Mouse (Mus musculus): ENCODE measurements around the gene Lhpp. TPM values are rescaled to one million over a fixed set of nuclear protein-coding genes. Genes with fewer than 3 reads are reported as not detected.

Lhpp gene
- polyA plus RNA-seq, 1 experiment from 2014 or later, result 23.6 TPM

GRCm38 (mm10) chr7:132682901-132683300 is 72.5 kb downstream of the Lhpp start:
- ATAC-seq (ENCODE audit: insufficient number of reproducible peaks, low FRiP score), result no peak
- WGBS, result 70% methylated on average over 3 of the region's 3 CpGs
- peaks cover 26% of the 10 kb centered on the region for H3K4me1 ChIP-seq (replicated peaks)
- no peaks in the 10 kb centered on the region for H3K9me3 ChIP-seq (replicated peaks)
- no peak overlapping the region for H3K4me2 ChIP-seq
- H3K27ac ChIP-seq (ENCODE audit: poor library complexity, severe bottlenecking), result no peak overlapping the region
- H3K4me3 ChIP-seq, result no peak overlapping the region
- H3K27me3 ChIP-seq (replicated peaks), result no peaks in the 10 kb centered on the region
- no peaks in the 10 kb centered on the region for H3K36me3 ChIP-seq
- H3K9ac ChIP-seq, result no peak overlapping the region

- H3K4me1 ChIP-seq (replicated peaks), result peaks cover 36% of the 10 kb centered on the region
- ATAC-seq (ENCODE audit: insufficient number of reproducible peaks, low FRiP score), result no peak
- H3K9ac ChIP-seq, result no peak overlapping the region
- no peaks in the 10 kb centered on the region for H3K9me3 ChIP-seq (replicated peaks)
- no peak overlapping the region for H3K4me3 ChIP-seq
- 80% methylated on average over 4 of the region's 4 CpGs for WGBS
- H3K36me3 ChIP-seq, result no peaks in the 10 kb centered on the region
- H3K27me3 ChIP-seq (replicated peaks), result no peaks in the 10 kb centered on the region
- no peak overlapping the region for H3K4me2 ChIP-seq
- H3K27ac ChIP-seq (ENCODE audit: poor library complexity, severe bottlenecking), result no peak overlapping the region
These were observed 73.5 kb downstream of the Lhpp start for GRCm38 (mm10) chr7:132683923-132684322.

- 70% methylated on average over 3 of the region's 3 CpGs for WGBS
- no peak overlapping the region for H3K9ac ChIP-seq
- no peak overlapping the region for H3K27ac ChIP-seq (ENCODE audit: poor library complexity, severe bottlenecking)
- H3K36me3 ChIP-seq, result no peaks in the 10 kb centered on the region
- ATAC-seq (ENCODE audit: insufficient number of reproducible peaks, low FRiP score), result 0 out of 2 replicates have a peak, but pooled peaks have one; percentile 26
- no peaks in the 10 kb centered on the region for H3K27me3 ChIP-seq (replicated peaks)
- no peaks in the 10 kb centered on the region for H3K9me3 ChIP-seq (replicated peaks)
- H3K4me2 ChIP-seq, result no peak overlapping the region
- H3K4me3 ChIP-seq, result no peak overlapping the region
- peaks cover 46% of the 10 kb centered on the region for H3K4me1 ChIP-seq (replicated peaks)
These were observed 76.1 kb downstream of the Lhpp start for GRCm38 (mm10) chr7:132686515-132686914.

- WGBS, result 38% methylated on average over 2 of the region's 2 CpGs
- peaks cover 42% of the 10 kb centered on the region for H3K4me1 ChIP-seq (replicated peaks)
- H3K36me3 ChIP-seq, result no peaks in the 10 kb centered on the region
- ATAC-seq (ENCODE audit: insufficient number of reproducible peaks, low FRiP score), result no peak
- no peak overlapping the region for H3K4me2 ChIP-seq
- H3K9me3 ChIP-seq (replicated peaks), result no peaks in the 10 kb centered on the region
- H3K4me3 ChIP-seq, result no peak overlapping the region
- H3K9ac ChIP-seq, result 0 out of 2 replicates have a peak overlapping the region, but pooled peaks have one; percentile 4
- peak overlapping the region; percentile 57; the same call in 1 of the 2 replicates for H3K27ac ChIP-seq (ENCODE audit: poor library complexity, severe bottlenecking)
- no peaks in the 10 kb centered on the region for H3K27me3 ChIP-seq (replicated peaks)
These were observed 77.5 kb downstream of the Lhpp start for GRCm38 (mm10) chr7:132687897-132688296.

GRCm38 (mm10) chr7:132688721-132689120 is 78.3 kb downstream of the Lhpp start:
- 44% methylated on average over 5 of the region's 5 CpGs for WGBS
- Histone ChIP-seq H3K4me3 (no peak overlapping the region), H3K27me3 (replicated peaks) (no peaks in the 10 kb centered on the region), H3K9me3 (replicated peaks) (no peaks in the 10 kb centered on the region), H3K36me3 (no peaks in the 10 kb centered on the region), H3K4me1 (replicated peaks) (peaks cover 38% of the 10 kb centered on the region), H3K27ac (ENCODE audit: poor library complexity, severe bottlenecking) (peak overlapping the region; percentile 57), H3K9ac (no peak overlapping the region), H3K4me2 (no peak overlapping the region)
- ATAC-seq (ENCODE audit: insufficient number of reproducible peaks, low FRiP score), result no peak

GRCm38 (mm10) chr7:132689722-132690121 is 79.3 kb downstream of the Lhpp start:
- peak; percentile 54; the same call in 1 of the 2 replicates for ATAC-seq (ENCODE audit: insufficient number of reproducible peaks, low FRiP score)
- no peaks in the 10 kb centered on the region for H3K27me3 ChIP-seq (replicated peaks)
- no peak overlapping the region for H3K9ac ChIP-seq
- H3K27ac ChIP-seq (ENCODE audit: poor library complexity, severe bottlenecking), result peak overlapping the region; percentile 57
- no peaks in the 10 kb centered on the region; the same call in 1 of the 2 replicates for H3K36me3 ChIP-seq
- 45% methylated on average over 5 of the region's 5 CpGs for WGBS
- 0 out of 2 replicates have a peak, but pooled peaks cover 3% of the 10 kb centered on the region for H3K9me3 ChIP-seq (replicated peaks)
- H3K4me1 ChIP-seq (replicated peaks), result peaks cover 38% of the 10 kb centered on the region
- no peak overlapping the region for H3K4me2 ChIP-seq
- H3K4me3 ChIP-seq, result no peak overlapping the region

- H3K36me3 ChIP-seq, result no peaks in the 10 kb centered on the region; the same call in 1 of the 2 replicates
- no peak overlapping the region for H3K27ac ChIP-seq (ENCODE audit: poor library complexity, severe bottlenecking)
- H3K4me2 ChIP-seq, result no peak overlapping the region
- H3K9ac ChIP-seq, result no peak overlapping the region
- peaks cover 38% of the 10 kb centered on the region for H3K4me1 ChIP-seq (replicated peaks)
- 0 out of 2 replicates have a peak, but pooled peaks cover 4% of the 10 kb centered on the region for H3K9me3 ChIP-seq (replicated peaks)
- no peaks in the 10 kb centered on the region for H3K27me3 ChIP-seq (replicated peaks)
- 83% methylated on average over 14 of the region's 14 CpGs for WGBS
- no peak overlapping the region for H3K4me3 ChIP-seq
- no peak for ATAC-seq (ENCODE audit: insufficient number of reproducible peaks, low FRiP score)
These were observed 80.5 kb downstream of the Lhpp start for GRCm38 (mm10) chr7:132690716-132691472.

- no peak overlapping the region for H3K27ac ChIP-seq (ENCODE audit: poor library complexity, severe bottlenecking)
- no peak overlapping the region for H3K4me3 ChIP-seq
- H3K36me3 ChIP-seq, result no peaks in the 10 kb centered on the region; the same call in 1 of the 2 replicates
- no peak overlapping the region for H3K9ac ChIP-seq
- peaks cover 24% of the 10 kb centered on the region for H3K4me1 ChIP-seq (replicated peaks)
- 75% methylated on average over 9 of the region's 9 CpGs for WGBS
- no peak for ATAC-seq (ENCODE audit: insufficient number of reproducible peaks, low FRiP score)
- H3K9me3 ChIP-seq (replicated peaks), result 0 out of 2 replicates have a peak, but pooled peaks cover 4% of the 10 kb centered on the region
- no peaks in the 10 kb centered on the region for H3K27me3 ChIP-seq (replicated peaks)
- no peak overlapping the region for H3K4me2 ChIP-seq
These were observed 82.3 kb downstream of the Lhpp start for GRCm38 (mm10) chr7:132692719-132693118.

- no peak for ATAC-seq (ENCODE audit: insufficient number of reproducible peaks, low FRiP score)
- Histone ChIP-seq H3K36me3 (no peaks in the 10 kb centered on the region; the same call in 1 of the 2 replicates), H3K9ac (no peak overlapping the region), H3K4me1 (replicated peaks) (peaks cover 16% of the 10 kb centered on the region), H3K9me3 (replicated peaks) (0 out of 2 replicates have a peak, but pooled peaks cover 4% of the 10 kb centered on the region), H3K4me2 (no peak overlapping the region), H3K4me3 (no peak overlapping the region), H3K27me3 (replicated peaks) (no peaks in the 10 kb centered on the region), H3K27ac (ENCODE audit: poor library complexity, severe bottlenecking) (no peak overlapping the region)
- 89% methylated on average over 2 of the region's 2 CpGs for WGBS
These were observed 83.1 kb downstream of the Lhpp start for GRCm38 (mm10) chr7:132693561-132693960.

- Histone ChIP-seq H3K27ac (ENCODE audit: poor library complexity, severe bottlenecking) (no peak overlapping the region), H3K27me3 (replicated peaks) (no peaks in the 10 kb centered on the region), H3K9me3 (replicated peaks) (peaks cover 8% of the 10 kb centered on the region; the same call in 1 of the 2 replicates), H3K9ac (no peak overlapping the region), H3K4me1 (replicated peaks) (peaks cover 7% of the 10 kb centered on the region; the same call in 1 of the 2 replicates), H3K4me2 (no peak overlapping the region), H3K4me3 (no peak overlapping the region), H3K36me3 (no peaks in the 10 kb centered on the region; the same call in 1 of the 2 replicates)
- 79% methylated on average over 8 of the region's 8 CpGs for WGBS
- ATAC-seq (ENCODE audit: insufficient number of reproducible peaks, low FRiP score), result no peak
These were observed 86.9 kb downstream of the Lhpp start for GRCm38 (mm10) chr7:132697258-132697796.

- Histone ChIP-seq H3K27ac (ENCODE audit: poor library complexity, severe bottlenecking) (no peak overlapping the region), H3K9me3 (replicated peaks) (peaks cover 8% of the 10 kb centered on the region; the same call in 1 of the 2 replicates), H3K9ac (no peak overlapping the region), H3K4me3 (no peak overlapping the region), H3K36me3 (no peaks in the 10 kb centered on the region; the same call in 1 of the 2 replicates), H3K27me3 (replicated peaks) (no peaks in the 10 kb centered on the region), H3K4me1 (replicated peaks) (peaks cover 7% of the 10 kb centered on the region; the same call in 1 of the 2 replicates), H3K4me2 (no peak overlapping the region)
- WGBS, result 86% methylated on average over 4 of the region's 4 CpGs
- no peak for ATAC-seq (ENCODE audit: insufficient number of reproducible peaks, low FRiP score)
These were observed 88.3 kb downstream of the Lhpp start for GRCm38 (mm10) chr7:132698737-132699136.

Data from heart, embryonic 12.5 days (tissue).